18 mouse cellular contexts compared by ENCODE assay signal in the genomic region with DNA sequence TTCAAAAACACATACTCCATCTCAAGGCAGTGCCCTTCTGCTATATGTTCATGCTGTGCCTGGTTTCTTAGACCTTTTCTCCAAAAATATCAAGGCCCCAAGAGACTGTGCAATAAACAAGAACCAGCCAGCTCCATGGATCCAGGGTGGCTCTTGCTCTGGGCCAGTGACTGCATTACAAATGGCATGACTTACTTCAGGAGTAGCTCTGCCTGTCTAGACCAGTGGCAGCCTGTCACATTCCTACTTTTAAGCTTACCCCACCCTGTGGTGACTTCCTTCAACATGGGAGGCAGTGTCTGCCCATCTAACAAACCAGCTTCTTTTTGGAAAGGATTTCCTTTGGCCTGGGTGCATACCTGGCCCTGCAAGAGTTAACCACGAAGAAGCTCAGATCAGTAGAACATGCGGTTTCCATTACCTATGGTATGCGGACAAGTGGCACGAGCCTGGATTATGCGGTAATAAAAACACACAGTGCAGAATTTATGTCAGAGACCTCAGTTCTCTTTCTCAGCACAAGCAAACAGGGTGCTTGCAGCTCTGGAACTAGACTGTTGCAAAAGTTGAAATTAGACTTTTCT.
DNase-seq lines count a peak whose midpoint lies in the region; ATAC-seq lines count a peak whose summit lies in the region.
"Had no signal": no experiment of that assay in that cellular context is flagged by ENCODE, and none has a peak within 500 bp of the region (broad histone marks: within the 10 kb centered on the region; RNA-seq: fewer than 3 reads in every experiment).

No protein-coding gene starts in this region.

- H3K4me1 ChIP-seq in midbrain, embryonic 10.5 days, result peaks cover 9% of the 10 kb centered on the region
- no peaks in the 10 kb centered on the region for H3K4me1 ChIP-seq in midbrain, embryonic 14.5 days (ENCODE audit: control insufficient read depth, insufficient read depth, low read length)
- H3K4me1 ChIP-seq in neural tube, embryonic 11.5 days (ENCODE audit: control insufficient read depth, insufficient read depth, low read length), result 0 out of 2 replicates have a peak, but pooled peaks cover 3% of the 10 kb centered on the region
- H3K4me1 ChIP-seq: liver, embryonic 13.5 days; midbrain, embryonic 15.5 days; stomach, embryonic 15.5 days had no signal

- peak overlapping the region; percentile 65 for H3K27ac ChIP-seq in midbrain, embryonic 10.5 days (replicated peaks)
- no peak overlapping the region for H3K27ac ChIP-seq in midbrain, embryonic 14.5 days (replicated peaks; ENCODE audit: low read depth, low read length)
- 0 out of 2 replicates have a peak overlapping the region, but pooled peaks have one; percentile 14 for H3K27ac ChIP-seq in neural tube, embryonic 11.5 days (ENCODE audit: low read depth, low read length)
- H3K27ac ChIP-seq: liver, embryonic 13.5 days; midbrain, embryonic 15.5 days; stomach, embryonic 15.5 days had no signal

- no peak overlapping the region for H3K9ac ChIP-seq in midbrain, embryonic 14.5 days (replicated peaks; ENCODE audit: low read length)
- H3K9ac ChIP-seq in neural tube, embryonic 11.5 days (ENCODE audit: low read length), result no peak overlapping the region
- H3K9ac ChIP-seq: liver, embryonic 13.5 days; midbrain, embryonic 15.5 days; neural tube, embryonic 13.5 days; stomach, embryonic 15.5 days had no signal

- no peaks in the 10 kb centered on the region for H3K27me3 ChIP-seq in midbrain, embryonic 10.5 days (ENCODE audit: low read depth, poor library complexity, severe bottlenecking)
- H3K27me3 ChIP-seq in midbrain, embryonic 14.5 days (ENCODE audit: control insufficient read depth, insufficient read depth, low read length), result no peaks in the 10 kb centered on the region
- H3K27me3 ChIP-seq in neural tube, embryonic 11.5 days (ENCODE audit: control insufficient read depth, insufficient read depth, low read length), result no peaks in the 10 kb centered on the region
- H3K27me3 ChIP-seq: liver, embryonic 13.5 days; midbrain, embryonic 15.5 days; neural tube, embryonic 13.5 days; stomach, embryonic 15.5 days had no signal

- H3K36me3 ChIP-seq in midbrain, embryonic 10.5 days, result no peaks in the 10 kb centered on the region
- no peaks in the 10 kb centered on the region for H3K36me3 ChIP-seq in midbrain, embryonic 14.5 days (ENCODE audit: control insufficient read depth, insufficient read depth, low read length)
- no peaks in the 10 kb centered on the region for H3K36me3 ChIP-seq in neural tube, embryonic 11.5 days (ENCODE audit: control insufficient read depth, insufficient read depth, low read length)
- H3K36me3 ChIP-seq: liver, embryonic 13.5 days; midbrain, embryonic 15.5 days; neural tube, embryonic 13.5 days; stomach, embryonic 15.5 days had no signal

- no peak for ATAC-seq in midbrain, embryonic 14.5 days (ENCODE audit: low FRiP score, low TSS enrichment)
- no peak for ATAC-seq in neural tube, embryonic 11.5 days (ENCODE audit: insufficient read depth, low FRiP score, low TSS enrichment)
- ATAC-seq: forebrain, embryonic 16.5 days; midbrain, embryonic 15.5 days had no signal

- H3K4me2 ChIP-seq in midbrain, embryonic 14.5 days (ENCODE audit: low read length), result no peak overlapping the region
- H3K4me2 ChIP-seq in neural tube, embryonic 11.5 days (ENCODE audit: low read depth), result no peak overlapping the region
- H3K4me2 ChIP-seq: liver, embryonic 13.5 days; midbrain, embryonic 15.5 days; neural tube, embryonic 13.5 days; stomach, embryonic 15.5 days had no signal

- no peaks in the 10 kb centered on the region for H3K9me3 ChIP-seq in midbrain, embryonic 10.5 days (replicated peaks)
- no peaks in the 10 kb centered on the region for H3K9me3 ChIP-seq in midbrain, embryonic 14.5 days (ENCODE audit: control insufficient read depth, low read length)
- no peaks in the 10 kb centered on the region for H3K9me3 ChIP-seq in neural tube, embryonic 11.5 days (ENCODE audit: control insufficient read depth, low read length)
- H3K9me3 ChIP-seq: liver, embryonic 13.5 days; midbrain, embryonic 15.5 days; neural tube, embryonic 13.5 days; stomach, embryonic 15.5 days had no signal

- H3K4me3 ChIP-seq in midbrain, embryonic 10.5 days, result no peak overlapping the region
- no peak overlapping the region for H3K4me3 ChIP-seq in midbrain, embryonic 14.5 days (replicated peaks; ENCODE audit: low read depth, low read length)
- no peak overlapping the region for H3K4me3 ChIP-seq in neural tube, embryonic 11.5 days (ENCODE audit: low read depth, low read length)
- H3K4me3 ChIP-seq: erythroblast, embryonic 14.5 days; liver, embryonic 13.5 days; midbrain, embryonic 15.5 days; neural tube, embryonic 13.5 days; stomach, embryonic 15.5 days had no signal

- 76% methylated on average over 5 of the region's 5 CpGs for WGBS in midbrain, embryonic 10.5 days
- WGBS in midbrain, embryonic 14.5 days, result 86% methylated on average over 5 of the region's 5 CpGs
- WGBS in neural tube, embryonic 11.5 days, result 61% methylated on average over 5 of the region's 5 CpGs

- peak; percentile 19 for DNase-seq in midbrain, embryonic 10.5 days (ENCODE audit: low spot score)
- DNase-seq in midbrain, embryonic 14.5 days, result no peak
- peak; percentile 50 for DNase-seq in embryo, embryonic 11.5 days (ENCODE audit: low read depth, low spot score)
- peak; percentile 89 for DNase-seq in forelimb bud, embryonic 11.5 days (ENCODE audit: low read depth, low spot score)
- DNase-seq in neural tube, embryonic 11.5 days (ENCODE audit: low spot score), result peak; percentile 38
- no peak for DNase-seq in layer of hippocampus, adult 11-12 months (ENCODE audit: low spot score)
- no peak for DNase-seq in spleen, postnatal 4 days (ENCODE audit: low spot score in 2 of 2)
- DNase-seq: adrenal gland, postnatal 36 days; cerebellum, postnatal 14 days; gastrocnemius, postnatal 14 days; heart, postnatal 10 days; liver, embryonic 13.5 days; lung, postnatal 10 days had no signal

Comparison
In these comparisons a context has a peak if more than half of its experiments do, and no peak if none do; other contexts are left out.
1. DNase-seq: peak in midbrain, embryonic 10.5 days (single experiment), embryo, embryonic 11.5 days (single experiment), forelimb bud, embryonic 11.5 days (single experiment) and neural tube, embryonic 11.5 days (single experiment); none in midbrain, embryonic 14.5 days (single experiment), layer of hippocampus, adult 11-12 months (single experiment) and spleen, postnatal 4 days (0 of 2).